Mouse (Mus musculus) small intestine, adult 2 months (tissue): ENCODE measurements around the gene Ppp1r12a. TPM values are rescaled to one million over a fixed set of nuclear protein-coding genes. Genes with fewer than 3 reads are reported as not detected.
A peak's percentile ranks its signal among the peaks of the same experiment; 100 is the strongest.

ENCODE experiments used
- H3K27ac ChIP-seq: fragments of 200-500 bp; 2 replicates; pipeline ENCODE4 v1.5.1; 2012; ENCODE audit warnings: low read depth, low read length, control low read depth, inconsistent platforms; ENCODE audit not compliant: insufficient read depth
- H3K27me3 ChIP-seq: fragments of 200-500 bp; 2 replicates; pipeline ENCODE4 v1.6.1; 2012; ENCODE audit warnings: mild to moderate bottlenecking, moderate library complexity, low read length, inconsistent platforms; ENCODE audit not compliant: control insufficient read depth, insufficient read depth
- H3K36me3 ChIP-seq: fragments of 200-500 bp; 2 replicates; pipeline ENCODE4 v1.6.1; 2012; ENCODE audit warnings: mild to moderate bottlenecking, low read length, control low read depth, inconsistent platforms; ENCODE audit not compliant: control insufficient read depth, insufficient read depth
- H3K4me1 ChIP-seq: fragments of 200-500 bp; 2 replicates; pipeline ENCODE4 v1.6.1; 2012; ENCODE audit warnings: low read length, inconsistent platforms, mixed read lengths; ENCODE audit not compliant: control insufficient read depth, insufficient read depth, insufficient read length
- H3K4me3 ChIP-seq: fragments of 200-500 bp; 2 replicates; pipeline ENCODE4 v1.5.1; 2012; ENCODE audit warnings: low read depth, mild to moderate bottlenecking, control low read depth, inconsistent platforms, low read length, moderate library complexity
- CTCF ChIP-seq: fragments of 200-500 bp; IDR thresholded peaks from 2 replicates; pipeline ENCODE4 v1.5.1; 2012; ENCODE audit warnings: low read depth, mild to moderate bottlenecking, control low read depth, inconsistent platforms, low read length, moderate library complexity, mixed read lengths; ENCODE audit not compliant: insufficient replicate concordance, insufficient read length; ENCODE audit errors: extremely low read depth
- POLR2A ChIP-seq: fragments of 200-500 bp; IDR thresholded peaks from 2 replicates; pipeline ENCODE4 v1.6.1; 2012; ENCODE audit warnings: low read depth, mild to moderate bottlenecking, control low read depth, inconsistent platforms, low read length, moderate library complexity
- WGBS: fragments of 180-500 bp; shearing (Covaris S2); methylation state at CpG from one replicate; pipeline ENCODE4 v1.1.7; 2018; 5-methylcytosine and 5-hydroxymethylcytosine counted together
- polyA plus RNA-seq: library from polyadenylated mRNA; depleted of rRNA; stranded (reverse); fragments of >200 nt; gene quantifications from 2 replicates; pipeline ENCODE4 v1.2.3, GENCODE M21; 2012; rRNA removed

Ppp1r12a gene
- polyA plus RNA-seq, 1 experiment = 16.0 TPM

DNA sequence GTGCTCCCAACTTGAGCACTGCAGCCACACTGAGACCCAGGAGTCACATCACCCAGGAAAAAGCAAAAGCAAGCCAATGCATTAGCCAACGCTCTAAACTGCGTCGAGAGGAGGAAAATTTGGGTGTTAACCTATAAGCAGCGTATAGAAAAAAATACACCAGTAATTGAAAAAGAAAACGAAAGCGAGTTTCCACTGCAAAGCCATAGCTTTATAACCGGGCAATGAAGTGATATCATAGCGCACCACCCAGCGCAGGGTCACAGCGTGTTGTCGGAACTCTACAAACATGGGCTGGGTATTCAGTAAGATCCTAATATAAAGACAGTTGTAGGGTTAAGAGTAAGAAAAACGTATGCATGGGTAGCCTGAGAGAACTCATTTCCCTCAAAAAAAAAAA lies 167.0 kb downstream of the Ppp1r12a start:
- Histone ChIP-seq H3K4me3 (peak overlapping the region; percentile 54), H3K27ac (peak overlapping the region; percentile 61; the same call in 1 of the 2 replicates), H3K4me1 (peaks cover 4% of the 10 kb centered on the region; the same call in 1 of the 2 replicates), H3K36me3 (peaks cover 2% of the 10 kb centered on the region; the same call in 1 of the 2 replicates), H3K27me3 (no peaks in the 10 kb centered on the region)
- 38% methylated on average over 12 of the region's 12 CpGs for WGBS
- TF ChIP-seq CTCF (no peak), POLR2A (no peak)

DNA sequence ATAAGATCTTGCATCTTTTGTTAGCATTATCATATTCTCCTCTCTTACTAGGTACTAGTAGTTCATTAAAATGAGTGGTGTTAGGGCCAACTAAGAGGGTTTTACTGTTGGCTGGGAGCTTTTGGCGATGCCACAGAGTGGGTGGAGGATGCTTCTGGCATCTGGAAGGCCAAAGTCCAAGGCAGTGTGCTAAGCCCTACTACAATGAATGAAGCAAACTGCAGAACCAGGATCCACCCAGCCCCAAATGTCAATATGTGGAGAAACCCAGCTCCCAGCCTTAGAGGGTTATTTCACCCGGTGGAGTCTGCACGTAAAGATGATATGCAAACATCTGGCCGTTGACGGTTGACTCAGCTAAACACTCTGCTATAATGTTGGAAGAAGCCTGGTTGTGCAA lies 167.8 kb downstream of the Ppp1r12a start:
- WGBS = 17% methylated on average over 5 of the region's 5 CpGs
- Histone ChIP-seq H3K4me1 (peaks cover 4% of the 10 kb centered on the region; the same call in 1 of the 2 replicates), H3K27me3 (no peaks in the 10 kb centered on the region), H3K4me3 (no peak overlapping the region), H3K36me3 (peaks cover 2% of the 10 kb centered on the region; the same call in 1 of the 2 replicates), H3K27ac (no peak overlapping the region)
- TF ChIP-seq POLR2A = no peak
- TF ChIP-seq CTCF = no peak

DNA sequence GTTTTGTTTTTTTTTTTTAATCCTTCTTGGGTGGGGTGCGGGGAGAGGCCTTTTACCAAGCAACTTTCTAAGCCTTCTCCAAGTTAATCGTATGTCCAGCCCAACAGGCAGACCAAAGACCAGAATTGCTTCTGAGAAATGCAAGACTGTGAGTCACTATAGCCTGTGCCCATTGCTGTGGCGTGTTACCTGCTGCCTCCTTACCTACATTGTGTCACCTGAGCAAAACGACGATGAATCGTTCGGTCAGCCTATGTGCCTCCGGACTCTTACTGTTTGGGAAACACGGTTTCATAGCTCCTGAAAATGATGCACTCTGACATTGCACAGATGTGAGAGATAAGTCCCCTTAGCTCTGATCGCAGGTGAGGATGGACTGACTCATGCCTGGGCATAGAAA lies 169.0 kb downstream of the Ppp1r12a start:
- TF ChIP-seq CTCF (no peak), POLR2A (no peak)
- H3K4me1 ChIP-seq = peaks cover 4% of the 10 kb centered on the region; the same call in 1 of the 2 replicates
- no peak overlapping the region for H3K4me3 ChIP-seq
- H3K27me3 ChIP-seq = no peaks in the 10 kb centered on the region
- WGBS = 20% methylated on average over 10 of the region's 10 CpGs
- H3K36me3 ChIP-seq = no peaks in the 10 kb centered on the region
- H3K27ac ChIP-seq = no peak overlapping the region

DNA sequence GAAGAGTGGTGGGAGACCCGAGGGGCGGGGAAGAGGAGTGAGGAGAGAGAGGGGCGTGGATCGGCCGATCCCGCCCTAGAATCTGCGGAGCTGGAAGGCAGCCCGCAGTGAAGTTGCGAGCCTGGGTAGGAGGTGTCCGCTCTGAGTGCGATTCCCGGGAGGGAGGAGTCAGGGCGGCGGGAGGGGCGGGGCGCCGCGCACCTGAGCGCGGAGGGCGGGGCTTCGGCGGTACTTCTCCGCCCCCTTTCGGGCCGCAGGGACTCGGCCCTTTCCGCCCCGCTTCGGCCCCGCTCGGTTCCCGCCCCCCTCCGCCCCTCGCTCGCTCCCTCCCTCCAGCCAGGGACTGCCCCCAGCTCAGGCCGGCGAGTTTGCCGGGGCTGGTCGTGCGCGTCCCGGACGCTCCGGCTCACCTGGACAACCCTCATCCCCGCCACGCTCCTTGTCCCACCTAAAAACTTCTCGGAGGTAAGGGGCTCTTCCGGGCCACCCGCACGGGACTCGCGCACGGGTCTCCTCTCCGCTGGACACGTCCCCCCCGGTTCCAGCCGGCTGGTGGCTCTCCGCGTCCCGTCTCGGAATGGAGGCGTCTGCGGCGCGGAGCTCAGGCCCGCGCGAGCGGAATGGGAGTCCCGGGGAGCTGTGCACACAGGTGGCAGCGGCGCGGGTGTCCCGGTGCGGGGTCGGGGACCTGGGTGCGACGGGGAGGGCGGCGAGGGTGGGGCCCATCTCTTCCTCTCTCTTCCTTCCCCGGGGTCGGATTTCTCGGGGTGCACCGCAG lies 170.0 kb downstream of the Ppp1r12a start, which contains the start of gene Pawr:
Gene Pawr (plus strand): TSS at position 338 of the 778 bp plus-strand sequence.
- WGBS = under 1% methylated on average over 79 of the region's 85 CpGs
- TF ChIP-seq POLR2A (peak; percentile 86), CTCF (no peak)
- Histone ChIP-seq H3K36me3 (no peaks in the 10 kb centered on the region), H3K27me3 (no peaks in the 10 kb centered on the region), H3K4me3 (peak within 1 kb of the TSS; percentile 98), H3K27ac (peak within 1 kb of the TSS; percentile 87), H3K4me1 (peaks cover 4% of the 10 kb centered on the region; the same call in 1 of the 2 replicates)

DNA sequence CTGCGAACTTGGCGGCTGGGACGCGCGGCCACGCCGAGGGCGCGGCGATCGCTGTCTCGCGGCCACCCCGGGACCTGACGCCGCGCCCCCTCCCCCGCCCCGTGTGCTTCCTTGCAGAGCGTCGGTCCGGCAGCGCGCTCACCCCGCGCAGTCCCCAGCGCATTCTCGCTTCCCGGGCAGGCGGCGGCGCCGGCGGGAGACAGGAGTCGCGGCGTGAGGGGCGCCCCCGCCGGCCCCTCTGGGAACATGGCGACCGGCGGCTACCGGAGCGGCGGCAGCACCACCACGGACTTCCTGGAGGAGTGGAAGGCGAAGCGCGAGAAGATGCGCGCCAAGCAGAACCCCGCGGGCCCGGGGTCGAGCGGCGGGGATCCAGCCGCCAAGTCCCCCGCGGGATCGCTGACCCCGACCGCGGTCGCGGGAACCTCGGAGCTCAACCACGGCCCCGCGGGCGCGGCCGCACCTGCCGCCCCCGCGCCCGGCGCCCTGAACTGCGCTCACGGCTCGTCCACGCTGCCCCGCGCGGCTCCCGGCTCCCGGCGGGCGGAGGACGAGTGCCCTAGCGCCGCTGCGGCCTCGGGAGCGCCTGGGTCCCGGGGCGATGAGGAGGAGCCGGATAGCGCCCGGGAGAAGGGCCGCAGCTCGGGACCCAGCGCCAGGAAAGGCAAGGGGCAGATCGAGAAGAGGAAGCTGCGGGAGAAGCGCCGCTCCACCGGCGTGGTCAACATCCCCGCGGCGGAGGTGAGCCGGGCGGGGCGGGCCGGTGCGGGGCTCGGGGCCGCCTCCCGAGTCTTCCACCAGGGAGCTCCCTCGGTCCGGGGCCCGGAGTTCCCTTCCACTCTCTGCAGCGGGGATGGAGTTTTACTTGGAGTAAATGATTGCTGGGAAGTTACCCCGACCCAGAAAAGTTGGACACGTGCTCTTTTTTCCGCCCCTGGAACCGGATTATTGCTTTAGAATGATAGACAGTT lies 170.9 kb downstream of the Ppp1r12a start:
- TF ChIP-seq POLR2A = no peak
- TF ChIP-seq CTCF = no peak
- Histone ChIP-seq H3K36me3 (no peaks in the 10 kb centered on the region; the same call in 1 of the 2 replicates), H3K4me3 (peak overlapping the region; percentile 98), H3K4me1 (peaks cover 4% of the 10 kb centered on the region; the same call in 1 of the 2 replicates), H3K27me3 (no peaks in the 10 kb centered on the region), H3K27ac (peak overlapping the region; percentile 87)
- WGBS = under 1% methylated on average over 129 of the region's 129 CpGs

DNA sequence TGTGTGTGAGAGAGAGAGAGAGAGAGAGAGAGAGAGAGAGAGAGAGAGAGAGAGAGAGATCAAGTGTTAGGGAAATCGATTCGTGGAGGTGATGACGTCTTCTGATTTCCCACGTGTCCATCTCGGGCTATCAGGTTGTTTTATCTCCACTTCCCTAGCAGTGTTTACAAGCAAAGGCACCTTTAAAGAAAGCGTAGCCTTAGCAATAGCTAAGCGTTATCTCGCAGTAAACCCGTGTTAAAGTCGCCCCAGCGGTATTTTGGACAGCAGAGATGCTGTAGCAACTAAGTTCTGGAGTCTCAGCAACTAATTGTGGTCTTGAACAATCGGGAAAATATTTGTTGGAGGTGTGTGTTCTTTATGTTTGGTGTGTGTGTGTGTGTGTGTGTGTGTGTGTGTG lies 171.6 kb downstream of the Ppp1r12a start:
- H3K27ac ChIP-seq = peak overlapping the region; percentile 87

More for the DNA sequence above, 171.6 kb downstream of the Ppp1r12a start:
- TF ChIP-seq POLR2A = no peak
- TF ChIP-seq CTCF = no peak
- 4% methylated on average over 12 of the region's 12 CpGs for WGBS
- H3K27me3 ChIP-seq = no peaks in the 10 kb centered on the region
- peaks cover 4% of the 10 kb centered on the region for H3K36me3 ChIP-seq
- peak overlapping the region; percentile 98 for H3K4me3 ChIP-seq
- H3K4me1 ChIP-seq = peaks cover 4% of the 10 kb centered on the region; the same call in 1 of the 2 replicates

Other genes with a start within 250 kb of the Ppp1r12a start
- gene Pawr, start 169.9 kb downstream of the Ppp1r12a start, polyA plus RNA-seq = 11.9 and 31.8 TPM in 2 replicates